Mouse (Mus musculus) bone marrow, adult 2 months (tissue): Measurements from ENCODE around the gene Tmem230.

Experiments
- CTCF ChIP-seq: fragments of 200-500 bp; IDR thresholded peaks from 2 replicates; pipeline ENCODE4 v1.5.1; 2011; ENCODE audit warnings: low read length, control low read depth; ENCODE audit not compliant: control insufficient read depth, insufficient read depth
- POLR2A ChIP-seq: fragments of 200-500 bp; IDR thresholded peaks from 2 replicates; pipeline ENCODE4 v1.6.1; 2011; ENCODE audit warnings: low read depth, mild to moderate bottlenecking, control low read depth, low read length, borderline replicate concordance; ENCODE audit not compliant: control insufficient read depth

DNA sequence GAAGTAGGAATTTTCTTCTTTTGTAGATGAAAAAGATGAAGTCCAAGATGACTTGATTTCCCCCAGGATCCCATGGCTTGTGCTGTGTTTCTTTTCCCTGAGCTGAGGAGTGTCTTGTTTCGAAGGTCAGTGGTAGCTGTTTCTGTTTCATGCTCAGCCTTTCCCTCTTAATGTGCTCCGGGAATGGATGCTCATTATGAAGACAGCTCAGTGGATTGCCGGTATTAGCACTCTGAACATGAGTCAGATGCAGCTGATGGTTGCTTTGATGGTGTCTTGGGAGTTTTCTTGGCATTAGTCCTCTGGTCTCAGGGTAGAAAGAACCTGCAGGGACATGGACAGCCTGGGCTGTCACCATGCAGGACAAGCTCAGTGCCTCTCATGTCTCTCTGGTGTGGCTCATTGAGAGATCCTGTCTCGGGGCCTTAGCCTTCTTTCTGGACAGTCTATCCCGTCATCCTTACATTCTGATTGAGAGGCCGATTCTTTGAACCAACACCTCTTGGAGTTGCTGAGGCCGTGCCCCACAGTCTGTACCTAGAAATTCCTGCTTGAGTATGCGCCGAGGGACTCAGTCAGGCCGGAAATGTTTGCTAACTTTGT lies 33.0 kb upstream of the Tmem230 start:
- no peak for TF ChIP-seq POLR2A
- no peak for TF ChIP-seq CTCF
